ENCODE assay signal across 10 mouse cellular contexts in genomic region chr5:105925568-105926255, GRCm38 (mm10). TPM values are rescaled to one million over a fixed set of nuclear protein-coding genes. Genes with fewer than 3 reads are reported as not detected.
DNase-seq lines count a peak whose midpoint lies in the region; ATAC-seq and TF ChIP-seq lines count a peak whose summit lies in the region.
"Had no signal": no experiment of that assay in that cellular context is flagged by ENCODE, and none has a peak within 500 bp of the region (broad histone marks: within the 10 kb centered on the region; RNA-seq: fewer than 3 reads in every experiment).

No protein-coding gene starts in this region.

- no peak overlapping the region for H3K4me2 ChIP-seq in midbrain, embryonic 11.5 days
- no peak overlapping the region for H3K4me2 ChIP-seq in forebrain, embryonic 16.5 days (ENCODE audit: low read length)
- H3K4me2 ChIP-seq in stomach, embryonic 15.5 days, result no peak overlapping the region
- H3K4me2 ChIP-seq: liver, embryonic 13.5 days had no signal

- H3K36me3 ChIP-seq in midbrain, embryonic 11.5 days (ENCODE audit: control insufficient read depth, insufficient read depth, low read length), result no peaks in the 10 kb centered on the region
- H3K36me3 ChIP-seq in midbrain, embryonic 10.5 days, result peaks cover 32% of the 10 kb centered on the region
- H3K36me3 ChIP-seq in forebrain, embryonic 16.5 days (ENCODE audit: control insufficient read depth, insufficient read depth), result no peaks in the 10 kb centered on the region
- 0 out of 2 replicates have a peak, but pooled peaks cover 3% of the 10 kb centered on the region for H3K36me3 ChIP-seq in stomach, embryonic 15.5 days
- H3K36me3 ChIP-seq: liver, embryonic 13.5 days had no signal

- H3K27me3 ChIP-seq in midbrain, embryonic 11.5 days (ENCODE audit: control insufficient read depth, insufficient read depth, low read length), result no peaks in the 10 kb centered on the region
- no peaks in the 10 kb centered on the region for H3K27me3 ChIP-seq in midbrain, embryonic 10.5 days (ENCODE audit: low read depth, poor library complexity, severe bottlenecking)
- H3K27me3 ChIP-seq in forebrain, embryonic 16.5 days (replicated peaks; ENCODE audit: control insufficient read depth, insufficient read depth, low read length), result no peaks in the 10 kb centered on the region
- H3K27me3 ChIP-seq in stomach, embryonic 15.5 days (replicated peaks), result no peaks in the 10 kb centered on the region
- H3K27me3 ChIP-seq: liver, embryonic 13.5 days had no signal

- TF ChIP-seq CTCF in gastrocnemius, adult 2 months (IDR thresholded peaks at IDR 0.05), result peak; percentile 54

- no peaks in the 10 kb centered on the region; the same call in none of the 2 replicates for H3K4me1 ChIP-seq in midbrain, embryonic 11.5 days (ENCODE audit: control insufficient read depth, insufficient read depth, low read length)
- H3K4me1 ChIP-seq in midbrain, embryonic 10.5 days, result peaks cover 5% of the 10 kb centered on the region; the same call in 1 of the 2 replicates
- H3K4me1 ChIP-seq in forebrain, embryonic 16.5 days (replicated peaks; ENCODE audit: control insufficient read depth, insufficient read depth, low read length), result no peaks in the 10 kb centered on the region
- H3K4me1 ChIP-seq in stomach, embryonic 15.5 days, result no peaks in the 10 kb centered on the region
- H3K4me1 ChIP-seq: liver, embryonic 13.5 days had no signal

- no peaks in the 10 kb centered on the region for H3K9me3 ChIP-seq in midbrain, embryonic 11.5 days (ENCODE audit: control insufficient read depth, low read length)
- H3K9me3 ChIP-seq in midbrain, embryonic 10.5 days (replicated peaks), result no peaks in the 10 kb centered on the region
- H3K9me3 ChIP-seq in forebrain, embryonic 16.5 days (ENCODE audit: control insufficient read depth, low read length), result no peaks in the 10 kb centered on the region
- no peaks in the 10 kb centered on the region for H3K9me3 ChIP-seq in stomach, embryonic 15.5 days
- H3K9me3 ChIP-seq: liver, embryonic 13.5 days had no signal

- H3K4me3 ChIP-seq in gastrocnemius, adult 2 months, result no peak overlapping the region
- H3K4me3 ChIP-seq in midbrain, embryonic 11.5 days (ENCODE audit: low read depth, low read length), result no peak overlapping the region
- H3K4me3 ChIP-seq in midbrain, embryonic 10.5 days, result no peak overlapping the region
- no peak overlapping the region for H3K4me3 ChIP-seq in forebrain, embryonic 16.5 days (replicated peaks; ENCODE audit: low read length)
- no peak overlapping the region for H3K4me3 ChIP-seq in stomach, embryonic 15.5 days (replicated peaks)
- H3K4me3 ChIP-seq: liver, embryonic 13.5 days had no signal

- ATAC-seq in midbrain, embryonic 11.5 days (ENCODE audit: low FRiP score), result peak; percentile 66
- ATAC-seq in forebrain, embryonic 16.5 days, result 0 out of 2 replicates have a peak, but pooled peaks have one; percentile 47
- ATAC-seq in stomach, embryonic 15.5 days (ENCODE audit: insufficient read depth, low FRiP score, low read depth), result no peak

- WGBS in midbrain, embryonic 11.5 days, result 68% methylated on average over 14 of the region's 14 CpGs
- 69% methylated on average over 14 of the region's 14 CpGs for WGBS in midbrain, embryonic 10.5 days
- 66% methylated on average over 14 of the region's 14 CpGs for WGBS in forebrain, embryonic 16.5 days
- WGBS in stomach, embryonic 15.5 days, result 64% methylated on average over 14 of the region's 14 CpGs

- H3K9ac ChIP-seq in midbrain, embryonic 11.5 days (ENCODE audit: low read length), result no peak overlapping the region
- no peak overlapping the region for H3K9ac ChIP-seq in forebrain, embryonic 16.5 days (replicated peaks; ENCODE audit: low read depth, low read length)
- H3K9ac ChIP-seq in stomach, embryonic 15.5 days, result no peak overlapping the region
- H3K9ac ChIP-seq: liver, embryonic 13.5 days had no signal

- no peak for DNase-seq in gastrocnemius, adult 2 months
- no peak for DNase-seq in gastrocnemius, postnatal 14 days
- no peak for DNase-seq in midbrain, embryonic 11.5 days (ENCODE audit: low spot score, missing footprints)
- no peak for DNase-seq in midbrain, embryonic 10.5 days (ENCODE audit: low spot score)
- DNase-seq in left cerebral cortex, adult 9 months (ENCODE audit: low spot score in 2 of 2), result no peak
- DNase-seq in ovary, postnatal 14 days (ENCODE audit: low spot score), result no peak
- DNase-seq: gastrocnemius, postnatal 10 days; liver, embryonic 13.5 days had no signal

- H3K27ac ChIP-seq in gastrocnemius, adult 2 months, result no peak overlapping the region
- H3K27ac ChIP-seq in midbrain, embryonic 11.5 days (ENCODE audit: low read depth, low read length), result no peak overlapping the region
- no peak overlapping the region for H3K27ac ChIP-seq in midbrain, embryonic 10.5 days (replicated peaks)
- H3K27ac ChIP-seq in forebrain, embryonic 16.5 days (ENCODE audit: low read length), result no peak overlapping the region
- H3K27ac ChIP-seq in stomach, embryonic 15.5 days, result peak overlapping the region; percentile 69; the same call in 1 of the 2 replicates
- H3K27ac ChIP-seq: liver, embryonic 13.5 days had no signal

- intact Hi-C loops in gastrocnemius, adult 2 months (cut with DNase I), result no loop called here
- intact Hi-C loops in gastrocnemius, postnatal 14 days (cut with DNase I; ENCODE audit: low total_unique reads), result no loop called here

RNA-seq across cellular contexts. Expression of gene Zfp326, which starts 49.3 kb away (rescaled TPM):
- total RNA-seq in gastrocnemius, adult 2 months (2021), result 10 to 100 TPM in 1 of 2 experiments, 1 to 10 TPM in 1; 9.8 to 10.6 TPM
- total RNA-seq in gastrocnemius, postnatal 14 days (2021), result 10 to 100 TPM in 1 of 2 experiments, 1 to 10 TPM in 1; 8.4 to 10.6 TPM
- 43.3 and 50.6 TPM in 2 replicates for polyA plus RNA-seq in midbrain, embryonic 11.5 days (2014; fragmentation: Nextera tagmentation; extraction: Ambion mirVana)
- 51.4 and 57.4 TPM in 2 replicates for polyA plus RNA-seq in midbrain, embryonic 10.5 days (2016; fragmentation: Nextera tagmentation; extraction: Ambion mirVana)
- polyA plus RNA-seq in forebrain, embryonic 16.5 days (2015; fragmentation: Nextera tagmentation; extraction: Ambion mirVana), result 50.0 and 56.3 TPM in 2 replicates
- 38.7 and 39.0 TPM in 2 replicates for polyA plus RNA-seq in stomach, embryonic 15.5 days (2015; fragmentation: Nextera tagmentation; extraction: Ambion mirVana)
